Comparison of ENCODE assay signal across 10 mouse cellular contexts in the genomic region with DNA sequence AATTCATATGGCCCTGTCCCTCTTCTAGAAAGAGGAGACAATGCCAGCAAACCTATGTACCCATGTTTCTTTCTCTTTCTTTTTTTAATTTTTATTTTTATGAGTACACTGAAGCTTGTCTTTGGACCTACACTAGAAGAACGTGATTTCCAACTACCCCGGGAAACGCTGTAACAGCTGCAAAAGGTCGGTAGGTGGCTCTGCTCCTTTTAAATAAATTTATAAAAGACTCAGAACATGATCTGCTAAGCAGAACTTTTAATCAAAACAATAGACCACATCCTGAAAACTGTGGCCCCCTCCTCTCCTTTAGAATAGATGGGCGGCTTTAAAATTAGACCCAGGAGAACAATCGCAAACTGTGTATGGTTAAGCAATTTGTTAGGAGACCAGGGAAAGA. TPM values are rescaled to one million over a fixed set of nuclear protein-coding genes. Genes with fewer than 3 reads are reported as not detected.
DNase-seq lines count a peak whose midpoint lies in the region; ATAC-seq lines count a peak whose summit lies in the region.
"Had no signal": no experiment of that assay in that cellular context is flagged by ENCODE, and none has a peak within 500 bp of the region (broad histone marks: within the 10 kb centered on the region; RNA-seq: fewer than 3 reads in every experiment).

No protein-coding gene starts in this region.

- ATAC-seq in neural tube, embryonic 11.5 days (ENCODE audit: insufficient read depth, low FRiP score, low TSS enrichment): no peak
- ATAC-seq in neural tube, embryonic 15.5 days (ENCODE audit: low FRiP score): no peak

- H3K9me3 ChIP-seq in heart, embryonic 10.5 days: no peaks in the 10 kb centered on the region
- no peaks in the 10 kb centered on the region for H3K9me3 ChIP-seq in neural tube, embryonic 11.5 days (ENCODE audit: control insufficient read depth, low read length)
- no peaks in the 10 kb centered on the region for H3K9me3 ChIP-seq in neural tube, embryonic 15.5 days (replicated peaks)

- H3K4me1 ChIP-seq in heart, embryonic 10.5 days: peaks cover 12% of the 10 kb centered on the region
- H3K4me1 ChIP-seq in neural tube, embryonic 11.5 days (ENCODE audit: control insufficient read depth, insufficient read depth, low read length): no peaks in the 10 kb centered on the region
- H3K4me1 ChIP-seq in neural tube, embryonic 15.5 days: peaks cover 16% of the 10 kb centered on the region

- peaks cover 61% of the 10 kb centered on the region for H3K27me3 ChIP-seq in heart, embryonic 10.5 days (ENCODE audit: insufficient read depth, poor library complexity, severe bottlenecking)
- peaks cover 45% of the 10 kb centered on the region for H3K27me3 ChIP-seq in neural tube, embryonic 11.5 days (ENCODE audit: control insufficient read depth, insufficient read depth, low read length)
- H3K27me3 ChIP-seq in neural tube, embryonic 15.5 days (replicated peaks): peaks cover 55% of the 10 kb centered on the region

- no peak overlapping the region for H3K9ac ChIP-seq in neural tube, embryonic 11.5 days (ENCODE audit: low read length)
- no peak overlapping the region for H3K9ac ChIP-seq in neural tube, embryonic 15.5 days (replicated peaks)

- no peak overlapping the region for H3K4me3 ChIP-seq in heart, embryonic 10.5 days
- no peak overlapping the region for H3K4me3 ChIP-seq in neural tube, embryonic 11.5 days (ENCODE audit: low read depth, low read length)
- no peak overlapping the region for H3K4me3 ChIP-seq in neural tube, embryonic 15.5 days (replicated peaks)

- WGBS in heart, embryonic 10.5 days: 10% methylated on average over 6 of the region's 6 CpGs
- 16% methylated on average over 6 of the region's 6 CpGs for WGBS in neural tube, embryonic 11.5 days
- 11% methylated on average over 6 of the region's 6 CpGs for WGBS in neural tube, embryonic 15.5 days

- peak; percentile 18 for DNase-seq in heart, postnatal 4 days
- no peak for DNase-seq in heart, embryonic 10.5 days (ENCODE audit: low spot score)
- DNase-seq in neural tube, embryonic 11.5 days (ENCODE audit: low spot score): peak; percentile 19
- peak; percentile 45 for DNase-seq in brain, adult 2 months (ENCODE audit: low read depth, low spot score)
- DNase-seq in naive thymus-derived CD4-positive, alpha-beta T cell, adult 2 months (ENCODE audit: low read depth): peak; percentile 10
- no peak for DNase-seq in urinary bladder, postnatal 36 days (ENCODE audit: low spot score in 2 of 2)
- DNase-seq in gastrocnemius, postnatal 10 days: no peak

- no peak overlapping the region for H3K27ac ChIP-seq in heart, embryonic 10.5 days
- H3K27ac ChIP-seq in neural tube, embryonic 11.5 days (ENCODE audit: low read depth, low read length): no peak overlapping the region
- H3K27ac ChIP-seq in neural tube, embryonic 15.5 days (replicated peaks): no peak overlapping the region

- H3K36me3 ChIP-seq in heart, embryonic 10.5 days: no peaks in the 10 kb centered on the region
- H3K36me3 ChIP-seq in neural tube, embryonic 11.5 days (ENCODE audit: control insufficient read depth, insufficient read depth, low read length): no peaks in the 10 kb centered on the region
- H3K36me3 ChIP-seq in neural tube, embryonic 15.5 days: no peaks in the 10 kb centered on the region

- no peak overlapping the region for H3K4me2 ChIP-seq in neural tube, embryonic 11.5 days (ENCODE audit: low read depth)
- H3K4me2 ChIP-seq in neural tube, embryonic 15.5 days: no peak overlapping the region

RNA-seq across cellular contexts. Expression of gene Foxi3, which starts 2.3 kb away (rescaled TPM):
- not detected for total RNA-seq in heart, postnatal 4 days (2021)
- polyA plus RNA-seq in heart, embryonic 10.5 days (2016; fragmentation: Nextera tagmentation; extraction: Ambion mirVana): not detected in 2 replicates
- not detected in 2 replicates for polyA plus RNA-seq in neural tube, embryonic 11.5 days (2014; fragmentation: Nextera tagmentation; extraction: Ambion mirVana)
- not detected in 2 replicates for polyA plus RNA-seq in neural tube, embryonic 15.5 days (2015; fragmentation: Nextera tagmentation; extraction: Ambion mirVana)
- not detected for total RNA-seq in gastrocnemius, postnatal 10 days (2021)
- polyA plus RNA-seq: large intestine, adult 2 months; lung, embryonic 16.5 days had no signal

RNA-seq across cellular contexts. Expression of gene Tex37, which starts 35.3 kb away (rescaled TPM):
- total RNA-seq in heart, postnatal 4 days (2021): not detected
- polyA plus RNA-seq in heart, embryonic 10.5 days (2016; fragmentation: Nextera tagmentation; extraction: Ambion mirVana): not detected in 2 replicates
- polyA plus RNA-seq in neural tube, embryonic 11.5 days (2014; fragmentation: Nextera tagmentation; extraction: Ambion mirVana): not detected in 2 replicates
- not detected in 2 replicates for polyA plus RNA-seq in neural tube, embryonic 15.5 days (2015; fragmentation: Nextera tagmentation; extraction: Ambion mirVana)
- total RNA-seq in gastrocnemius, postnatal 10 days (2021): not detected
- polyA plus RNA-seq: large intestine, adult 2 months; lung, embryonic 16.5 days had no signal

Comparison
In these comparisons a context has a peak if more than half of its experiments do, and no peak if none do; other contexts are left out.
1. DNase-seq: peak in heart, postnatal 4 days (single experiment), neural tube, embryonic 11.5 days (single experiment), brain, adult 2 months (single experiment) and naive thymus-derived CD4-positive, alpha-beta T cell, adult 2 months (single experiment); none in heart, embryonic 10.5 days (single experiment), urinary bladder, postnatal 36 days (0 of 2) and gastrocnemius, postnatal 10 days (single experiment).